Mouse (Mus musculus) left cerebral cortex, postnatal 14 days (tissue): ENCODE measurements at regions not wholly inside any gene's neighbourhood (a gene's known extent, or its start where the extent isn't known, plus 50 kb on each side); places are given as distances from the start of the nearest gene placed in this dataset.

Source experiments
- DNase-seq, 2 experiments: peaks; one replicate each; pipeline ENCODE4 v3.0.0; 2021 to 2022; ENCODE audit warnings: low spot score in 2 of 2, mixed read lengths in 1 of 2
- intact Hi-C: fragments of 180-260 bp; cut with DNase I; formaldehyde crosslinking; loops from one replicate; pipeline ENCODE4 v1.15.1; 2025

GRCm38 (mm10) chrX:18563676-18564075 lies 102.5 kb upstream of the 4930578C19Rik start:
- intact Hi-C loops: no loop called here
- peak; percentile 3 to 38 for DNase-seq

- peak; percentile 24 to 67 for DNase-seq
- intact Hi-C loops: no loop called here
Observed at GRCm38 (mm10) chrX:18520246-18520980, 59.2 kb upstream of the 4930578C19Rik start.
